Mouse (Mus musculus) spleen, adult 2 months (tissue): ENCODE measurements around the gene F2.

Experiments used
- CTCF ChIP-seq: fragments of 200-500 bp; IDR thresholded peaks from 2 replicates; pipeline ENCODE4 v1.5.1; 2011; ENCODE audit warnings: mild to moderate bottlenecking, inconsistent platforms; ENCODE audit not compliant: insufficient read depth, insufficient read length, insufficient replicate concordance; ENCODE audit errors: extremely low read depth
- POLR2A ChIP-seq: fragments of 200-500 bp; IDR thresholded peaks from 2 replicates; pipeline ENCODE4 v1.6.1; 2011; ENCODE audit warnings: low read depth, low read length, inconsistent platforms

GRCm38 (mm10) chr2:91669326-91669725 is 33.1 kb upstream of the F2 start:
- TF ChIP-seq POLR2A (no peak), CTCF (no peak)
